Mouse (Mus musculus): Measurements from ENCODE around the gene Dnah6. TPM values are rescaled to one million over a fixed set of nuclear protein-coding genes. Genes with fewer than 3 reads are reported as not detected.

Gene Dnah6
- polyA plus RNA-seq, 1 experiment = not detected

GRCm38 (mm10) chr6:73233202-73233726, 11.8 kb upstream of the Dnah6 start:
- Histone ChIP-seq H3K4me3 (ENCODE audit: insufficient read depth, low read length) (no peak overlapping the region), H3K4me1 (ENCODE audit: control insufficient read depth, insufficient read depth, low read length) (peaks cover 3% of the 10 kb centered on the region; the same call in 1 of the 2 replicates), H3K27ac (ENCODE audit: insufficient read depth, low read length) (no peak overlapping the region)
- no peak for TF ChIP-seq POLR2A (IDR thresholded peaks at IDR 0.05; ENCODE audit: low read depth, low read length)
- no peak for TF ChIP-seq CTCF (IDR thresholded peaks at IDR 0.05; ENCODE audit: borderline replicate concordance, insufficient read depth, low read length)

- TF ChIP-seq CTCF (IDR thresholded peaks at IDR 0.05; ENCODE audit: borderline replicate concordance, insufficient read depth, low read length) = no peak
- no peak for TF ChIP-seq POLR2A (IDR thresholded peaks at IDR 0.05; ENCODE audit: low read depth, low read length)
Measured at GRCm38 (mm10) chr6:73232152-73232584, 10.7 kb upstream of the Dnah6 start.

GRCm38 (mm10) chr6:73228881-73229280, 7.4 kb upstream of the Dnah6 start:
- peak overlapping the region; percentile 69 for H3K27ac ChIP-seq (ENCODE audit: insufficient read depth, low read length)
- TF ChIP-seq POLR2A (IDR thresholded peaks at IDR 0.05; ENCODE audit: low read depth, low read length) (no peak), CTCF (IDR thresholded peaks at IDR 0.05; ENCODE audit: borderline replicate concordance, insufficient read depth, low read length) (no peak)

More at GRCm38 (mm10) chr6:73232152-73232584, 10.7 kb upstream of the Dnah6 start:
- H3K27ac ChIP-seq (ENCODE audit: insufficient read depth, low read length) = no peak overlapping the region
- peaks cover 3% of the 10 kb centered on the region; the same call in 1 of the 2 replicates for H3K4me1 ChIP-seq (ENCODE audit: control insufficient read depth, insufficient read depth, low read length)
- H3K4me3 ChIP-seq (ENCODE audit: insufficient read depth, low read length) = no peak overlapping the region

DNA sequence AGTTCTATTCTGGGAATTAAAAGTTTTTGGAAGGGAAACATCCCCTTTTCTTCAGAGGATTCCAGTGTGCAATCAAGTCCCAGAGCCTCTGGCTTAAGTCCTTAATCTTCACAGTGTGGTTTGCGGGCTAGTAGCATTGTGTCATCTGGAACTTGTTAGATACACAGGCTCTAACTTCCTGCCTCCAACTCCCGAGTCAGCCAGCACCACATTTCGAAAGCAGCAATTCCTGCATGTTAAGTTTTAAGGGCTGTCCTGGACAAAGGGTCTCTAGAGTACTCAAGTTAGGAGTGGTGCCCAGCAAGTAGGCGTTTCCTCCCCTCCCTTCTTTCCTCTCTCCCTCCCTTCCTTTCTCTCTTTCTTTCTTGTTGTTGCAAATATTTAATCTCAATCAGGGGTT, 7.0 kb upstream of the Dnah6 start:
- TF ChIP-seq POLR2A (IDR thresholded peaks at IDR 0.05; ENCODE audit: low read depth, low read length) (no peak), CTCF (IDR thresholded peaks at IDR 0.05; ENCODE audit: borderline replicate concordance, insufficient read depth, low read length) (no peak)
- H3K4me1 ChIP-seq (ENCODE audit: control insufficient read depth, insufficient read depth, low read length) = peaks cover 3% of the 10 kb centered on the region; the same call in 1 of the 2 replicates
- H3K4me3 ChIP-seq (ENCODE audit: insufficient read depth, low read length) = no peak overlapping the region
- peak overlapping the region; percentile 69 for H3K27ac ChIP-seq (ENCODE audit: insufficient read depth, low read length)

More at GRCm38 (mm10) chr6:73228881-73229280, 7.4 kb upstream of the Dnah6 start:
- Histone ChIP-seq H3K4me1 (ENCODE audit: control insufficient read depth, insufficient read depth, low read length) (peaks cover 3% of the 10 kb centered on the region; the same call in 1 of the 2 replicates), H3K4me3 (ENCODE audit: insufficient read depth, low read length) (no peak overlapping the region)

DNA sequence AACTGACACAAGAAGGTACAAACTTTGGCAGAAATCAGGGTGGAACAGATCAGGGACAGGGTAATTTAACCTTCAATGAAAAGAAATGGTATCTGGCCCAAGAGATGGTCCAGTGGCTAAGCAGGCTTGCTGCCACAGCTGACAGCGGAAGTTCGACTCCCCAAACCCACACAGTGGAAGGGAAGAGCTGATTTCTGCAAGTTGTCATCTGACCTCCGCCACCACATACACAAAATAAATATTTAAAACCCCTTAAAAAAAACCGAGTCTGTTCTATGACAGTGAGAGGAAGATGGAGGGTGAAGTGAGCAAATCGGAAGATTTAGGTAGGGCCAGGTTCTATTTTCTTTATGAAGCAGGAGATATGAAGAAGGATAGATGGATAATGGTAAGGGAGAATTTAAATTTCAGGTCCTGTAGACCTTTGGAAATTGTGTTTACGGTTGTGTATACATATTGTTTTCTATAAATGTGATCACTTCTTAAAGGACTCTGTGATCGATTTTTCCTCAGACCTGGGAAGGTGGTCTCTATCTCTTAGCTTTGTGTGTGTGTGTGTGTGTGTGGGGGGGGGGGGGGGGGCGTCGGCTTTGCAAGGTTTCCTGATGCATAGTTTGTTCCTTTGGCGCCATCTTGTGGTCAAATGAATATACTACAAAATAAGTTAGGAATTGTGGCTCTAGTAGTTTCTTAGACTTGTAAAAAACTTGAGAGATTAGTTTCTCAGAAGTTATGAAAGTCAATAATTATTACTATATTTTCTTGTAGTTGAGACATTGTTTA, 6.1 kb upstream of the Dnah6 start:
- TF ChIP-seq POLR2A (IDR thresholded peaks at IDR 0.05; ENCODE audit: low read depth, low read length) (no peak), CTCF (IDR thresholded peaks at IDR 0.05; ENCODE audit: borderline replicate concordance, insufficient read depth, low read length) (no peak)

DNA sequence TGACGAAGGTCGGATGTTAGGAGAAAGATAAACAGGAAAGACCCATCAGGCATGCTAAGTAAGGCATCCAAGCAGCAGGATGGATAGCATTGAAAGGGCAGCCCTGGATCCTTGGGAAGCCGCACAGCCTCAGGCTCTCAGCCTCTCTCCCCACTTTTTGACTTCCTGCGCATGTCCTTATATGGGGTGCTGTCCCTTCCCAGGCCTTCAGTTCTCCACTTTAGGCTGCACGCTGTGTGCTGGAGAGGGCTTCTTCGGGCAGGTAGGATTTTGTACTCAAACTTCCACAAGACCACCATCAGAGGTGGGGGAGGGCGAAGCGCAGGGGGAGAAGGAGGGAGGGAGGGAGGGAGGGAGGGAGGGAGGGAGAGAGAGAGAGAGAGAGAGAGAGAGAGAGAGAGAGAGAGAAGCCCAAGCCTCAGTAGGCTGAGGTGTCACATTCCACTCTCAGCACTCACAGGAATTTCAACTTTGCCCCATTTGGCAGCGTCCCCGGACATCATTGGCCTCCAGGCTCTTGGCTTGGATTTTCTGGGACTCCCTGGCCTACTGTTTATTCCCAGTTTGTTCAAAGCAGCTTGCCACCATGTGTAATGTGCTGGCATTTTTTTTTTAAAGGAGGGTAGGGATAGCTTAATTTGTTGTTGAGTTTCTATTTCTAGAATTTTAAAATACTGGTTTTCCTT, 1.5 kb upstream of the Dnah6 start:
- Histone ChIP-seq H3K27ac (ENCODE audit: insufficient read depth, low read length) (peak overlapping the region; percentile 53), H3K4me1 (ENCODE audit: control insufficient read depth, insufficient read depth, low read length) (0 out of 2 replicates have a peak, but pooled peaks cover 3% of the 10 kb centered on the region), H3K4me3 (ENCODE audit: insufficient read depth, low read length) (no peak overlapping the region)
- no peak for TF ChIP-seq CTCF (IDR thresholded peaks at IDR 0.05; ENCODE audit: borderline replicate concordance, insufficient read depth, low read length)
- TF ChIP-seq POLR2A (IDR thresholded peaks at IDR 0.05; ENCODE audit: low read depth, low read length) = no peak

More for the DNA sequence above, 6.1 kb upstream of the Dnah6 start:
- H3K4me1 ChIP-seq (ENCODE audit: control insufficient read depth, insufficient read depth, low read length) = peaks cover 6% of the 10 kb centered on the region; the same call in 1 of the 2 replicates
- no peak overlapping the region for H3K4me3 ChIP-seq (ENCODE audit: insufficient read depth, low read length)
- no peak overlapping the region for H3K27ac ChIP-seq (ENCODE audit: insufficient read depth, low read length)

- Histone ChIP-seq H3K27ac (ENCODE audit: insufficient read depth, low read length) (0 out of 2 replicates have a peak overlapping the region, but pooled peaks have one; percentile 37), H3K4me3 (ENCODE audit: insufficient read depth, low read length) (0 out of 2 replicates have a peak overlapping the region, but pooled peaks have one; percentile 8), H3K4me1 (ENCODE audit: control insufficient read depth, insufficient read depth, low read length) (0 out of 2 replicates have a peak, but pooled peaks cover 3% of the 10 kb centered on the region)
- no peak; the same call in 1 of the 2 replicates for TF ChIP-seq POLR2A (IDR thresholded peaks at IDR 0.05; ENCODE audit: low read depth, low read length)
- no peak for TF ChIP-seq CTCF (IDR thresholded peaks at IDR 0.05; ENCODE audit: borderline replicate concordance, insufficient read depth, low read length)
Measured at GRCm38 (mm10) chr6:73221958-73222735, 696 bp upstream of the Dnah6 start.

DNA sequence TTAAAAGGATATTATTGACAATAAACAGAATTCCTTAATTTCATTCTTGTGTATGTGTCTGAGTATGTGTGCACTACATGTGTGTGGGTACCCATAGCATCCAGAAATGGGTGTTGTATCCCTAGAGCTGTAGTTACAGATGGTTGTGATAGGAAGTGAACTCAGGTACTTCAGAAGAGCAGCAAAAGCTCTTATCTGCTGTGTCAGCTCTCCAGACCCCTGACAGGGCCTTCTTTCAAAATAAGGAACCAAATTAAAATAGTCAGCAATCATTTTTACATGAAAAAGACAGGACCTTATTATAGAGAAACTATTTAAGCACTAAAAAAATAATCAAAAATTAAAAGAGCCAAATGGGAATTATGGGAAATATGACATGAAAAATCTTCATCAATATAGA, 9.8 kb downstream of the Dnah6 start:
- Histone ChIP-seq H3K4me3 (ENCODE audit: insufficient read depth, low read length) (no peak overlapping the region), H3K4me1 (ENCODE audit: control insufficient read depth, insufficient read depth, low read length) (no peaks in the 10 kb centered on the region; the same call in 1 of the 2 replicates), H3K27ac (ENCODE audit: insufficient read depth, low read length) (no peak overlapping the region)
- no peak for TF ChIP-seq POLR2A (IDR thresholded peaks at IDR 0.05; ENCODE audit: low read depth, low read length)

- no peak for TF ChIP-seq CTCF (IDR thresholded peaks at IDR 0.05; ENCODE audit: borderline replicate concordance, insufficient read depth, low read length)
- no peak for TF ChIP-seq POLR2A (IDR thresholded peaks at IDR 0.05; ENCODE audit: low read depth, low read length)
- no peak overlapping the region for H3K4me3 ChIP-seq (ENCODE audit: insufficient read depth, low read length)
- no peak overlapping the region for H3K27ac ChIP-seq (ENCODE audit: insufficient read depth, low read length)
- no peaks in the 10 kb centered on the region; the same call in 1 of the 2 replicates for H3K4me1 ChIP-seq (ENCODE audit: control insufficient read depth, insufficient read depth, low read length)
Measured at GRCm38 (mm10) chr6:73211036-73211435, 10.4 kb downstream of the Dnah6 start.

Measured in embryonic fibroblast, embryonic 13.5 days (primary cell).